Comparison of ENCODE assay signal across 15 mouse cellular contexts in the genomic region with DNA sequence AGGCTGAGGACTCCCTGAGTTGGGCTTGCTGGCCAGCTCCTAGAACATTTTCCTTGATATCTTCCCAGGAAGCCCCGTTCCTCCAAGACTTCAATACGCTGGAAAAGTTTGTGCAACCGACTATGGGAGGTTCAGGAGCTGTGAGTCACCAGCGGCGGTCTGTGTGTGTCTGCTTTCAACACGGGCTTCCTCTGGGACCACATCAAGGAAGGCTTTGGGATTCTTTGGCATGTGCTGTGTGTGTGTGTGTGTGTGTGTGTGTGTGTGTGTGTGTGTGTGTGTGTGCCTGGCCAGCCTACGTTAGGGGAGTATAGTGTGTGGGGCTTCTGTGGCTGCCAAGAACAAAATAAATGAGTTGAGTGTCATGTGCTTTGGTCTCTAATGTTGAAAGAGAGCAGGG. TPM values are rescaled to one million over a fixed set of nuclear protein-coding genes. Genes with fewer than 3 reads are reported as not detected.
A peak's percentile ranks its signal among the peaks of the same experiment; 100 is the strongest.
DNase-seq lines count a peak whose midpoint lies in the region; TF ChIP-seq lines count a peak whose summit lies in the region.
"Had no signal": no experiment of that assay in that cellular context is flagged by ENCODE, and none has a peak within 500 bp of the region (broad histone marks: within the 10 kb centered on the region; RNA-seq: fewer than 3 reads in every experiment).

No protein-coding gene starts in this region.

- H3K4me3 ChIP-seq in gastrocnemius, adult 2 months = no peak overlapping the region
- H3K4me3 ChIP-seq: embryonic facial prominence, embryonic 12.5 days; liver, embryonic 12.5 days had no signal

- H3K27ac ChIP-seq in gastrocnemius, adult 2 months = no peak overlapping the region
- H3K27ac ChIP-seq: embryonic facial prominence, embryonic 12.5 days; liver, embryonic 12.5 days had no signal

- peak; percentile 38 for DNase-seq in ovary, adult 18-20 months (ENCODE audit: low spot score)
- DNase-seq in ovary, postnatal 10 days (ENCODE audit: low spot score) = no peak
- peak; percentile 65 for DNase-seq in gastrocnemius, adult 2 months
- peak; percentile 40 for DNase-seq in heart, postnatal 4 days
- DNase-seq in cerebellum, adult 9-11 months = no peak
- DNase-seq in embryo, embryonic 9.5 days (ENCODE audit: extremely low spot score) = no peak
- no peak for DNase-seq in yolk sac, embryonic 10.5 days (ENCODE audit: low spot score)
- DNase-seq: kidney, postnatal 25 days; right cerebral cortex, adult 18-20 months; thymus, postnatal 25 days had no signal

- no peak for TF ChIP-seq CTCF in gastrocnemius, adult 2 months (IDR thresholded peaks at IDR 0.05)

- intact Hi-C loops in gastrocnemius, adult 2 months (cut with DNase I) = no loop called here

RNA-seq across cellular contexts. Expression of a gene that starts 17.7 kb away (rescaled TPM):
- total RNA-seq in gastrocnemius, adult 2 months (2021) = not detected
- not detected for total RNA-seq in heart, postnatal 4 days (2021)
- total RNA-seq: hematopoietic stem cell, adult 5-6 weeks; MEL; midbrain, postnatal 0 days had no signal

Comparison
In these comparisons a context has a peak if more than half of its experiments do, and no peak if none do; other contexts are left out.
1. DNase-seq: peak in ovary, adult 18-20 months (single experiment), gastrocnemius, adult 2 months (single experiment) and heart, postnatal 4 days (single experiment); none in ovary, postnatal 10 days (single experiment), cerebellum, adult 9-11 months (single experiment), embryo, embryonic 9.5 days (single experiment) and yolk sac, embryonic 10.5 days (single experiment).